Mouse (Mus musculus) C2C12 (cell line): ENCODE data around the gene Fam193b. TPM values are rescaled to one million over a fixed set of nuclear protein-coding genes. Genes with fewer than 3 reads are reported as not detected.

Source experiments
- H3K27me3 ChIP-seq: one replicate; pipeline ENCODE4 v1.6.1; 2011; ENCODE audit not compliant: control insufficient read depth, insufficient read depth, insufficient read length
- H3K36me3 ChIP-seq: one replicate; pipeline ENCODE4 v1.6.1; 2011; ENCODE audit not compliant: control insufficient read depth, insufficient read depth
- H3K4me3 ChIP-seq: one replicate; pipeline ENCODE4 v1.5.1; 2011; ENCODE audit warnings: mild to moderate bottlenecking, control low read depth; ENCODE audit not compliant: poor library complexity, insufficient read depth, severe bottlenecking
- H3K79me2 ChIP-seq: one replicate; pipeline ENCODE4 v1.6.1; 2011; ENCODE audit not compliant: control insufficient read depth, insufficient read depth
- H3K79me3 ChIP-seq: one replicate; pipeline ENCODE4 v1.6.1; 2011; ENCODE audit warnings: low read depth, control low read depth
- H3ac ChIP-seq: one replicate; pipeline ENCODE3; 2011; ENCODE audit warnings: low read depth; ENCODE audit not compliant: control insufficient read depth, insufficient read length
- CEBPB ChIP-seq: IDR thresholded peaks from one replicate; pipeline ENCODE4 v1.6.1; 2011; ENCODE audit warnings: low read depth, mild to moderate bottlenecking, control low read depth, moderate library complexity
- CTCF ChIP-seq: IDR thresholded peaks from one replicate; pipeline ENCODE4 v1.5.1; 2011; ENCODE audit not compliant: control insufficient read depth, insufficient read depth, insufficient read length
- FOSL1 ChIP-seq: IDR thresholded peaks from one replicate; pipeline ENCODE4 v1.8.0; 2011; ENCODE audit warnings: mild to moderate bottlenecking, low read length; ENCODE audit not compliant: poor library complexity, insufficient read depth, severe bottlenecking
- MAX ChIP-seq: IDR thresholded peaks from one replicate; pipeline ENCODE4 v1.6.1; 2011; ENCODE audit warnings: mild to moderate bottlenecking, control low read depth
- MYOD1 ChIP-seq: IDR thresholded peaks from one replicate; pipeline ENCODE4 v1.6.1; 2011; ENCODE audit warnings: low read depth; ENCODE audit not compliant: control insufficient read depth, insufficient read length
- MYOG ChIP-seq: IDR thresholded peaks from one replicate; pipeline ENCODE4 v1.6.1; 2011; ENCODE audit not compliant: control insufficient read depth, insufficient read length; ENCODE audit errors: extremely low read depth
- USF1 ChIP-seq: IDR thresholded peaks from one replicate; pipeline ENCODE4 v1.6.1; 2011; ENCODE audit warnings: low read depth, mild to moderate bottlenecking, control low read depth, moderate library complexity
- long read RNA-seq, 2 experiments: library from polyadenylated mRNA; unstranded; transcript quantifications; one replicate each; pipeline ENCODE4 v2.0.0; 2019 to 2020
- polyA plus RNA-seq: library from polyadenylated mRNA; unstranded; fragments of >200 nt; fragmentation: generic; extraction: Trizol; gene quantifications from one replicate; pipeline ENCODE4 v1.2.1, GENCODE M21; 2012; ENCODE audit warnings: missing spikeins

Gene Fam193b
- polyA plus RNA-seq, result 15.9 TPM
- long read RNA-seq, experiment 1, full-length matches to known transcripts, result 4 of 8 reads
- long read RNA-seq, experiment 1, partial matches to known transcripts, result 3 of 8 reads
- long read RNA-seq, experiment 1, other reads (novel, unspliced or antisense), result 1 of 8 reads
- long read RNA-seq, experiment 2, partial matches to known transcripts, result 2 of 5 reads
- long read RNA-seq, experiment 2, other reads (novel, unspliced or antisense), result 3 of 5 reads

- Histone ChIP-seq H3K27me3 (no peaks in the 10 kb centered on the region), H3K36me3 (peaks cover 7% of the 10 kb centered on the region), H3ac (peak within 1 kb of the TSS; percentile 87), H3K79me2 (peaks cover 61% of the 10 kb centered on the region), H3K4me3 (peak within 1 kb of the TSS; percentile 85), H3K79me3 (peaks cover 33% of the 10 kb centered on the region)
- TF ChIP-seq MYOD1 (no peak), MYOG (no peak), USF1 (no peak), MAX (no peak), CEBPB (no peak), FOSL1 (no peak), CTCF (no peak)
Measured at GRCm38 (mm10) chr13:55571027-55571751, at the start of gene Fam193b. Fam193b (minus strand) TSS chr13:55571120.

DNA sequence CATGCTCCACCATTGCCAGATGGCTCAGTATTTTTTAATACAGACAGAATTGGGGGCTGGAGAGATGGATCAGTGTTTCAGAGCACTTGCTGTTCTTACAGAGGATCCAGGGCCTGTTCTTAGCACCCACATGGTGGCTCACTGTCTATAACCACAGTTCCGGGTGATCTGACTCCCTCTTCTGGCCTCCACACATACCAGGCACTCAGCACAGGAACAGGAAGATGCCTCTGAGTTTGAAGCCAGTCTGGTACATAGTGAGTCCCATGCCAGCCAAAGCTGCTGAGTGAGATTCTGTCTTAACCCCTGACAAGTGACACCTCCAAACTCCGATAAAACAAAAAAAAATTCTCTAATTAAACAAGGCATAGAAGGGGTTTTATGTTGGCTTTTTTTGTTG lies 49.4 kb upstream of the Fam193b start:
- TF ChIP-seq MYOG (no peak), MYOD1 (no peak), MAX (no peak), FOSL1 (no peak), USF1 (no peak), CEBPB (no peak), CTCF (no peak)
- Histone ChIP-seq H3ac (no peak overlapping the region), H3K27me3 (no peaks in the 10 kb centered on the region), H3K79me2 (peaks cover 26% of the 10 kb centered on the region), H3K79me3 (peaks cover 17% of the 10 kb centered on the region), H3K36me3 (peaks cover 9% of the 10 kb centered on the region), H3K4me3 (no peak overlapping the region)

- TF ChIP-seq FOSL1, result no peak
- no peak for TF ChIP-seq USF1
- TF ChIP-seq CTCF, result no peak
- no peak for TF ChIP-seq MYOG
- TF ChIP-seq MAX, result no peak
- TF ChIP-seq MYOD1, result no peak
- TF ChIP-seq CEBPB, result no peak
- peaks cover 12% of the 10 kb centered on the region for H3K79me3 ChIP-seq
- H3K79me2 ChIP-seq, result peaks cover 16% of the 10 kb centered on the region
- no peak overlapping the region for H3ac ChIP-seq
- no peaks in the 10 kb centered on the region for H3K27me3 ChIP-seq
- H3K36me3 ChIP-seq, result no peaks in the 10 kb centered on the region
- no peak overlapping the region for H3K4me3 ChIP-seq
Measured at GRCm38 (mm10) chr13:55619328-55619727, 48.4 kb upstream of the Fam193b start.

- Histone ChIP-seq H3K79me3 (no peaks in the 10 kb centered on the region), H3K27me3 (no peaks in the 10 kb centered on the region), H3ac (no peak overlapping the region), H3K4me3 (no peak overlapping the region), H3K79me2 (no peaks in the 10 kb centered on the region), H3K36me3 (peaks cover 10% of the 10 kb centered on the region)
- TF ChIP-seq MAX, result no peak
- no peak for TF ChIP-seq CTCF
- no peak for TF ChIP-seq CEBPB
- no peak for TF ChIP-seq FOSL1
- TF ChIP-seq MYOD1, result no peak
- TF ChIP-seq MYOG, result no peak
- TF ChIP-seq USF1, result no peak
Measured at GRCm38 (mm10) chr13:55613471-55613870, 42.6 kb upstream of the Fam193b start.

DNA sequence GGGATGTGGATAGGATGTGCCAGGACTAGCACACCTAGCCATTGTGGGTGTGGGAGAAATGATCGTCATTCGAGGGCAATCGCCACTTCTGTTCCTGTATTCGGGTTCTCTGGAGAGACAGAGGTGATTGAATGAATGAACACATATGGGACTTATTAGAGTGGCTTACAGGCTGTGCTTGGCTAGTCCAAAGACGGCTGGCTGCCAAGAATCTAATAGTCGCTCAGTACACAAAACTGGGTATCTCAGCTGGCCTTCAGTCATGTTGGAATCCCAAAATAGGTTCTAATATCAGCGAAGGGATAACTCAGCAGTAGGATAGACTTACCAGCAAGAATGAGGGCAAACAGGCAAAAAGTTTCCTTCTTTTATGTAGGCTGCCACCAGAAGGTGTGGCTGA lies 41.1 kb upstream of the Fam193b start:
- Histone ChIP-seq H3K79me2 (no peaks in the 10 kb centered on the region), H3K27me3 (no peaks in the 10 kb centered on the region), H3K4me3 (no peak overlapping the region), H3K79me3 (no peaks in the 10 kb centered on the region), H3K36me3 (peaks cover 14% of the 10 kb centered on the region), H3ac (no peak overlapping the region)
- TF ChIP-seq MYOD1 (no peak), CTCF (no peak), FOSL1 (no peak), MAX (no peak), MYOG (no peak), CEBPB (no peak), USF1 (no peak)

GRCm38 (mm10) chr13:55607624-55608006 lies 36.7 kb upstream of the Fam193b start:
- H3K36me3 ChIP-seq, result peaks cover 14% of the 10 kb centered on the region
- peaks cover 6% of the 10 kb centered on the region for H3K79me2 ChIP-seq

More at GRCm38 (mm10) chr13:55607624-55608006, 36.7 kb upstream of the Fam193b start:
- Histone ChIP-seq H3ac (no peak overlapping the region), H3K27me3 (no peaks in the 10 kb centered on the region), H3K4me3 (no peak overlapping the region), H3K79me3 (no peaks in the 10 kb centered on the region)
- TF ChIP-seq FOSL1 (no peak), MAX (no peak), CTCF (no peak), MYOD1 (no peak), MYOG (no peak), CEBPB (no peak), USF1 (no peak)
